Mouse (Mus musculus) layer of hippocampus, adult 11-12 months (tissue): ENCODE data around the gene Zfand3.

ENCODE experiments used
- DNase-seq: peaks from one replicate; pipeline ENCODE4 v3.0.0; 2022; ENCODE audit warnings: low spot score

Gene Zfand3

DNA sequence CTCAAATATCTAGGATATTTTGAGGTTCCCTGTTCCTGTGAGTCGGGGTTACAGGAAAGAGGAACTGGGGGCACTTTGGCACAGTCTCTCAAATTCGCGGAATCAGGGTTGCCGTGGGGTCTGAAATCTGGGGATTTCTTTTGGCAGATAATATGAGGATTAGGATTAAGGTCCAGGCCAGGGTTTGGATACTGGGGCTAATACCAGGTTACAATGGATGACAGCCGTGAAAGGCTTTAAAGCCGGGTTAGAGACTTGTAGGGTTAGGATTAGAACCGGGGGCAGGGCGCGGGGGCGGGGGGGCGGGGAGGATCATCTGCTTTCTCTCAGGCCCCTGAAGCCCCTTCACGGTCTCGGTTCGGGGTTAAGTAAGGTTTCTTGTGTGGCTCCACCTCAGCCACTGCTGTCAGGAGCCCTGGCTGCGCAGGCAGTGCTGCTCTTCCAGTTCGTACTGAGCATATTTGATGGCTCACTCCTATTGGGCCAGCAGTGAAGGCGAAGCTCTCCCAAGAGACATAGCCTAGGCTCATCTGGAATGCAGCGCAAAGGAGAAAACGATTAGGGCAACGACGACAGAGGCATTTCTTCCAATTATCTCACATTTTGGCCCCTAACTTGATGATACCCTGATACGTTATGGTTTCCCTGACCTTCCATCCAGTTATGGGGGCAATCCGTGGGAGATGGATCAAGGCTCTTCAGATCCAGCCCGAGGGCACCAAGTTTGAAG is 5.8 kb upstream of the Zfand3 start:
- no peak for DNase-seq

DNA sequence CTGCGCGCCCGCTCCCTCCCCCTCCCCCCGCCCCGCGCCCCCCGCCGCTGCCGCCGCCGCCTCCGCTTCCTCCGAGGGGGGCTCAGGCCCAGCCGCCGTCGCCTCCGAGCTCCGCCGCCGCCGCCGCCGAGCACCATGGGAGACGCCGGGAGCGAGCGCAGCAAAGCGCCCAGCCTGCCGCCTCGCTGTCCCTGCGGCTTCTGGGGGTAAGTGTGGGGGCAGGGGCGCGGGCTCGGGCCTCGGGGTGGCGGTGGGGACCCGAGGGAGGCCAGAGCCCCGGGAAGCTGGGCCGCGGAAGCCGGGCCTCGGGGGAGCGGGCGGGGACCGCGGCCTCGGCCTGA is 540 bp downstream of the Zfand3 start:
- DNase-seq, result no peak

DNA sequence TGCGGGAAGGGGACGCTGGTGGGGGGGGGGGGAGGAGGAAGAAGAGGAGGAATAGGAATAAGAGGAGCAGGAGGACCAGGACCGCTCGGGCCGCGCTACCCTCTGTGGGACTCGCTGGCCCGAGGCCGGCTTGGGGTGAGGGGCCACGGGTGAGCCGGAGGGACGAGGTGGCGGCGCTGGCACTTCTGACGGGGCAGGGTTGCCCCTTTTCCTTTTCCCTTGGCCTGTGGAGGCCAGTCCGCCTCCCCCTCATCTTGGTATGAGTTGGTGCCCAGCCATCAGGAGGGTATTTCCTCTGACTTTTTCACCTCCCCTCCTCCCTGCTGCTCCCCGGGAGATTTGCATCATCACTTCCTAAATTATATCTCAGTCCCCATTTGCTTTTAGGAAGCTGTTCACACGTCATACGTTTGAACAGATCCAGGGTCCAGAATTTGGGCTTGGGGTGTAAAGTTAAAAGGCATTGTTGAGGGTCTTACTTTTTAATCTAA is 963 bp downstream of the Zfand3 start:
- peak; percentile 27 for DNase-seq

DNA sequence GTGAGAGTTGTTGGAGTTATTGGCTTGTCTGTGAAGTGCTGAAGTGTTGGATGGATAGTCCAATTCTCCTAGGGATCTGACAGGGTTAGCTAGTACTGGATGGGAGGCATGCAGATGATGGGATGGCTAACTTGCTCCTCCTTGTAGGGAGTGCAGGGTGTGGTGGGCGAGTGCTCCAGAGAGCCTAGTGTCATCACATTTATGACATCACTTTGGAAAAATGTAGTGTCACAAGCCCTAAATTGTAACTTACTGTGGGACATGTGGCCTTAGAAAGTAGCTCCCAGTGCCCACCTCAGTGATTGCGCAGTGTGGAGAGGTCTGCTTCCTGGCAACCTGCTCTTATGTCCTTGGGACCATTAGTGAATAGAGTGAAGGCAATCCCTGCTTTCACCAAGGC is 2.3 kb downstream of the Zfand3 start:
- no peak for DNase-seq

DNA sequence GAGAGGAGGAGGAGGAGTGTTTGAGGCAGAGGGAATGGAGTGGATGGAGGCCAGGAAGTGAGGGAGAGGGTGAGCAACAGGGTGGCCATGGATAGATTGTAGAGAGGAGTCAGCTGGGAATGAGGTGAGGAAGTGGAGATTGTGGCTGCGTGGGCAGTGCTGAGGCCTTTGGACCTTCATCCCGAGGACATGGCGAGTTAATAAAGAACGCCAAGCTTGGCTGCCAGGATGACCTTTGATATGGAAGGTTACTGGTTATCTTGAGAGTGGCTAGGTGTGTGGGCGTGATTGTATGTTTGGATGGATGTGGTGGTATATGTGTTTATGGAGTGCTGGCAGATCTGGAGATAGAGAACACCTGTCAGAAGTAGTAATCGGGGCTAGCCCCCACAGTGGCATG is 3.4 kb downstream of the Zfand3 start:
- DNase-seq, result no peak

DNA sequence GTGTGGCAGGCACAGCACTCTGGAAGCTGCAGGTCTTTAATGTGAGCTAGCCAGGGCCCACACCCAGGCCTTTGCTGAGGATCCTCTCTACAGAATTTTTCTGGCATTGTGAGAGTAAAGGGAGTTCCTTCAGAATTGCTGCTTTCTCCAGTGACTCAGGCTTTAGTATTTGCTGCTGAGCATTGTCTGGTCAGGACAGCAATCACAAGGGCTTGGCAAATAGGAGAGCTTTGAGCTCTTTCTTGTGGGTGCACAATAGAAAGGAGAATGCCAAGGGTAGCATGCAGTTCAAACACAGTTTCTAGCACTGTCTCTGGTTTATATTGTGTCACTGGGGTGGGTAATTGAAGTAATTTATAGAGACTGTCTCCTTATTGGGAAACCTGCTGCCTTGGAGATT is 3.9 kb downstream of the Zfand3 start:
- no peak for DNase-seq

DNA sequence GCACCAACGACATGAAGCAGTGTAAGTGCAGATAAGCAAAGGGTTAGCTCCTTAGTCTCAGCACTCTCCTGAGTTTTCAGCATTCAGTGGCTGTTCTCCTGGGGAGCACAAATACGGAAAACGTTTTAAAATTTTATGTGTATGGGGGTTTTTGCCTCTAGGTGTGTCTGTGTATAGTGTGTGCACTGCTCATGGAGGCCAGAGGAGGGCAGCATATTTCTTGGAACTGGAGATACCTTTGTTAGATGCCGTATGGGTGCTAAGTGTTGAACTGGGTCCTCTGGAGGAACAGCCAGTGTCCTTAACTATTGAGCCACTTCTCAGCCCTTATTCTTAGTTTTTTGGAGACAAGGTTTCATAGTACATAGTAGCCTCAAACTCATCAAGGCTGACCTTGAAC is 10.1 kb downstream of the Zfand3 start:
- no peak for DNase-seq

DNA sequence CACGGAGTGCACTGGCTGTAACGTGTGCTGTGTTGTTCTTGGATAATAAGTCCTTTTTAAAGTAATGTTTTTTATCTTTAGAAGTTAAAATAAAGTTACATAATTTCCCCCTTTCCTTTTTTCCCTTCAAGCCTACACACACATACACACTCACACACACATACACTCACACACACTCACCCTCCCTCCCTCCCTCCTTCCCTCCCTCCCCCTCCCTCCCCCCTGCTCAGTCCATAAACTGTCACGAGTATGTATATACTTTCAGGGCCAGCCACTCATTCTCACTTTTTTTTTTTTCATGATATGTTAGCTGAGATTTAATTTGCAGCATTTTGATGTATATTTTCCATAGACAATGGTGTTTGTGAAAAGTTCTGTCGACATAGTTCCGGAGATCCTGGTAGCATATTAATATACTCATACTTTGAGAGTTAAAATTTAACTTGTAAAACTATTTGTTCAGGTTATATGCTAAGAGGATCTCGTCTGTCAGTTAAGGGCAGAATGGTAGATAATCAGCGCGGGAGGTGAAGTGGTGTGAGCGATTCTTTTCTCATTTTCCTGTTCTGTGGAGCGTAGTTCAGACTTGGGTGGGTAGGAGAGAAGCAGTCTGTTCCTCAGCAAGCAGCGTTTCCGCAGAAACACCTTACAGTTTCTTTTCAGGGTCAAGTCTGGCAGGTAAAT is 14.5 kb downstream of the Zfand3 start:
- no peak for DNase-seq

DNA sequence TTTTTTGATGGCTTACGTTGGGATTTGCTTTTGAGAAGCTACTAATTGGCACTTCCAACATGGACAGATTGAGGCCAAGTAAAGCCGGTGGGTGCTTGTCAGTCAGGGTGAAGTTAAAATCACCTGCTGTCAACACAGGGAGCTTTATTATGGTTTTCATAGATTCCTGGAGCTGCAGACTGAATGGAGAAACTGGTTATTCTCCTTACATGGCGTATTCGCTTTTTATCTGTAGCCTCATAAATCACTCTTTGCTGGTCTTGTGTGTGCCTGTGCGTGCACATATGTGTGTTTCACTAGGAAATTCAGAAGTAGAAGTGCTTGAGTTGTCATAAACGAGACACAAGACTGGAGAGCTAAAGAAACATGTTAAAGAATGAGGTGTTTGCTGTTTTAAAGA is 15.4 kb downstream of the Zfand3 start:
- no peak for DNase-seq

DNA sequence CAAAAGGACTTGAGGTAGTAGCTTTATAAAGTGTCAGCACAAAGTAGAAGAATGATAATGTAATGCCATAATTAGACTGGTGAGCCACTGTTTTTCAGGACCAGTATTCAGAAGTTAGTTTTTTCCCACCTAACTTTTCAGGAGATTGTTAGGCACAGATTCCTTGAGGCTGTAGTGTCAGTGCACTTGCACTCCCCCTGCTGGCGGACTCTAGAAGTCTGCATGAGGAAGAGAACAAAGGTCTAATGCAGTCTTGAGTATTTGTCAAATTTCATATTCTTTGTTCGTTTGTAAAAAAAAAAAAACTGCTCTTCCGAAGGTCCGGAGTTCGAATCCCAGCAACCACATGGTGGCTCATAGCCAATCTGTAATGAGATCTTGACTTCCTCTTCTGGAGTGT is 20.1 kb downstream of the Zfand3 start:
- peak; percentile 80 for DNase-seq

DNA sequence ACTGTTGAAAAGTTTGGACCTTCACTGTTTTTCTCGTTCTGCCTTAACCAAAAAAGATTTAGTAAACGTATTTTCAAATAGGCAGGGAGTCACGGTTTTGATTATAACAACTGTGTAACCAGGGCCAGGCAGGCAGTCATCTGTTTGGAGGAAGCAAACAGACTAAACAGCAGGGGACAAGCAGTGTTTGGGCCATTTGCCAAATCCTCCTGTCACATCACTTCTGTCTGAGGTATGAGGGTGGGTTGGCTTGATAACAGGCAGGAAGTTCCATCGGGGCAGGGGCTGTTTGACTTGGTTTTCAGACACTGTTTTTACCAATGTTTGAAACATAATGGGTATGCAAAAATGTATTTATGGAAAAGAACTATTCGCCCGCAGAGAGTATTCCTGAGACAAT is 22.1 kb downstream of the Zfand3 start:
- DNase-seq, result no peak

DNA sequence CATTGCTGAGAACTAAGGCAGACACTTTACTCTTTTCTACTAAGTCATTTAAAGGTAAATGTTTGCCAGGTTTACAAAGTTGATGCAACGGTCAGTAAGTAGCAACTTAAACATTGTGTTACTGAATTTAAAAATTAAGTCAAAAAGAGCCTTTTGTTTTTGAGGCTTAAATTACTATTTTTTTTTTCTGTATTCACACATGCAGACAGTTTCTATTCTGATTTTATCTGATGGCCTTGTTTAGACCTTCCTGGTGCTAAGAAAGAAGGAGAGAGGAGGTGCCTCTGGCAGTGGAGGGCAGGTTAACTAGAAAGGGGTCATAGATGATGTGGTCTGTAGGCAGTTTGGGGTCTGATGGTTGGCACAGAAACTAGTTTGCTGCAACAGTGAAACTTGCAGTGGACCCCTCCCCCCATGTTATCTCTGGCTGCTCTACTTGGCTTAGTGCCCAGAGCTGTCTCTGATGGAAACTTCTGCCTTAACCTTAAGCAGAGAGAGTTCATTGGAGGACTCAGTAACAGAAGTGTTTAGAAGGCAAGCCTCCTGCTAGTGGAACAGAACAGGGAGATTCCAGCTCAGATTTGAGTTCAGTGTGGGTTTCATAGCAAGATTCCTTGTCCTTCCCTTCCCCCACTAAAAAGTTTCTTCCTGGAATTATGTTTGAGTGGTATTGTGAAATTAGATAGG is 23.0 kb downstream of the Zfand3 start:
- DNase-seq, result peak; percentile 27

DNA sequence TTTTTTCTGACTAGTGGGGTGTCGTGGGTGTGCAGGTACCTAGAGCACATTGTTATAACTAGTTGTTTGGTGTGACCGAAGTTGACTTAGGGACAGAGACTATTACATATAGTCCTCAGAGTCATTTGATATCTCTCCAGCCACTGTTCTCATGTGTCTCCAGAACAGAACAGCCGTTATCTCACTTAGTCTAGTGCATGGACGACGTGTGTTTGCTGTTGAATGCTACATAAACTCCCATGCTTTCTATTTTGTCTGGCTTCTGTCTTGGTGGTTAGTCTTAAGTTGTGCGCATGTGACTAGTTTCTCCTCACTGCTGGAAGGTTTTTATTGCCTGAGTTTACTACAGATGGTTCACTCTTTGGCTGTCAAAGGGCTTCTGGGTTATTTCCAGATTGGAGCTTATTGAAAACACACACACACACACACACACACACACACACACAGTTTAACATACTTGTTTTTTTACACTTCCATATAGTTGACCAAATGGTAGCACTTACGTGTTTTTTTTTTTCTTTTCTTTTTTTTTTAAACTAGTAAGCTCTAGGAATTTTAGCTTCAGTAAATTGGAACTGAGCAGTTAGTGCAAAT is 25.2 kb downstream of the Zfand3 start:
- no peak for DNase-seq

DNA sequence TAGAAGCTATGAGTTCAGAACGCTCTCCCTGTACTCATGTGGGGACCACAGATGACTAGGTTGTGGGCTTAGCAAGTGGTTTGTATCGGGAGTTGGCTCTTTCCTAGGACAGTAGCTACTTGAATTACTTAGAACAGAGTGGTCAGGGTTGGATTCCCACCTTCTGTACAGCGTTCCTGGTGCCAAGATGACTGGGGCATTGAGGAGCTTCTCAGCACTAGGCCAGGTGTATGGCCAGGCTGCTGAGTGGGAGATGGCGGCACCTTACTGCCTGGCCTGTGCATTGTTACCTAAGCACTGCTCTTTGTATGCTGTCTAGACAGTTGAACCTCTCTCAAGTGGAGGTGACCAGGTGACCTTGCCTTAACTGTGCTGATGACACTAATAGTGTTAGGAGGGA is 28.3 kb downstream of the Zfand3 start:
- DNase-seq, result no peak

DNA sequence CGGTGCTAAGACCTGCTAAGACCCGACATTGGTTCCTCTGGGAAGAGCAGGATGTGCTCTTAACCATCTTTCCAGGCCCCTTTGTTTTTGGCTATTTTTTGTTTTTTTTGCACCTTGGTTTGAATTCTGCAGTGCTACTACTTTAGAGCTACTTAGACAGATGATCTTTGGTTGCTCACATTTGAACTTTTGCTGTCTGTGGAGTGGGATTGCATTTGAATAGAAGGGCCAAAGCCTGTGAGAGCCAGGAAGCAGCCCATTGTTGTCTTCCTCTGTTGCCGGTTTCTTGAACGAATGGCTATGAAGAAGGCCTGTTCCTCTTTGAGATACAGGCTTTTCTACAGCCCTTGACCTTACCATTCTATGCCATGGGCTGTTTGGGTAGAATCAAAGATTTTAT is 29.5 kb downstream of the Zfand3 start:
- no peak for DNase-seq

DNA sequence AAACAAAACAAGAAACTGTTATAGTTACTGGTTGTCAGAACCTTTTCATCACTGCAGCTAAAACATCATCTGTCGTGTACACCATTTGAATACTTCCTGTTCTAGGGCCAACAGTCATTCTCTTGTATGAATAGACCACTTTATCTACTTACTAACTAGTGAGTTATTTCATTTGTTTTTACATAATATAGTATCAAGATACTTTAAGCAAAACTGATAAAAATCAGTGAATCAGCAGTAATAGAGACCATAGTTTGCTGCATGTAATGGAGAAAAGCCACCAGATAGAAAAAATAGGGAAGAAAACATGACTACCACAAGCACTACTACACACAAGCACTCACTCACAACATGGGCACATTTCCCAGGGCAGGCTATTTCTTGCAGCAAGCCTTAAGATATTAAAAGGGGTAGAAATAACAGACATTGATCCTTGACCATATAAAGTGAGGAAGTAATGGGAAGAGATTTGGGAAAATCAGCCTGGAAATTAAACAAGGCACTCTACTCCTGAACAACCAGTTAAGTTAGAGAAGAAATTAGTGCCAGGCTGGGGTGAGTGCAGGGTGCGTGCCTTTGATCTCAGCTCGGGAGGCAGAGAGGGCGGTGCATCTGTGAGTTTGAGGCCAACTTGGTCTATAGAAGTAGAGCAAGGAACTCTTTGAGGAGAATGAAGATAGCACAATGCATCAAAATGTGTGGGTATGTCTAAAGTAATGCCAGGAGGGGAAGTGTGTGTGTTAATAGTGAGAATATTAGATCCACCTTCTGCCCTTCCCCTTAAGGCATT is 30.9 kb downstream of the Zfand3 start:
- no peak for DNase-seq

DNA sequence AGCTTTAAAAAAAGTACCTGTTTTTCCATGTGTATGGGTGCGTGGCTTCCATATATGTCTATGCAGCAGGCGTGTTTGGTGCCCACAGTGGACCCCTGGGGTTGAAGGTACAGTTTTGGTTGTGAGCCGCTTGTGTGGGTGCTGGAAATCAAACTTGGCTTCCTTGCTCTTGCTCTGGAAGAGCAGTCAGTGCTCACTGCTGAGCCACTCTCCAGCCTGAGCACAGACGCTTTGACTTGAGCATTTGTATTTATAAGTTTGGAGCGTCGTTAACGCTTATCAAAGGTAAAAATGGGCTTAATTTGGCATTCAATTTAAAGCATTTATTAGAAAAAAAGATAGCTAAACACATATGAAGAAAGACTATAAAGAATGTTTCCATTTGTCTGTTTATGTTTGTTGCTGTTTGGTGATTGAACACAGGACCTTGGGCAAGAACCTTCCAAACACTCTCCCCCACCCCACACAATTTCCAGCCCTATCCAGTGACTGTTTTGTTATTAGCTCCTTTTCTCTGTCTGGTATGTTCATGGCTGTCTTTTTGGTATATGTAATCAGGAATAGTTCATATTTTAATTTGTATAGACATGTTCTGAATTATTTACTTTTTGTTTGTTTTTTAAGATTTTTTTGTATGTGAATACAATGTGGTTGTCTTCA is 38.8 kb downstream of the Zfand3 start:
- DNase-seq, result no peak

DNA sequence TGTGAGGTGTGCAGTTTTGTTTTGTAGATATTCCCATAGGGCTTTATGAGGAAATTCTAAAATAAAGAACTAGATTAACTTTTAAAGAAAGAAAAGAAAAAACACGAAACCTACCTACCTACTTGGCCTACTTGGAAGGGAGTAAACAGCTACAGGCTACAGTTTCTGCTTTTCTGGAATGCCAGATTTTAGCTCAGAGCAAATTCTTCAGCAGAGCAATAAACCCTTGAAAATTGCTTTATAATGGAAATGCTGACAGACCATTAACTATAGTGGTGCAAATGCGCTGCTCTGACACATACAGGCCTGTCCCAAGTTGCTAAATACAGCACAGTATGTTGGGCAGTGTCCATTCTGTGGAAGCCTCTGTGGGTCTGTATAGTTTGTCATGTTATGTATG is 40.6 kb downstream of the Zfand3 start:
- no peak for DNase-seq

DNA sequence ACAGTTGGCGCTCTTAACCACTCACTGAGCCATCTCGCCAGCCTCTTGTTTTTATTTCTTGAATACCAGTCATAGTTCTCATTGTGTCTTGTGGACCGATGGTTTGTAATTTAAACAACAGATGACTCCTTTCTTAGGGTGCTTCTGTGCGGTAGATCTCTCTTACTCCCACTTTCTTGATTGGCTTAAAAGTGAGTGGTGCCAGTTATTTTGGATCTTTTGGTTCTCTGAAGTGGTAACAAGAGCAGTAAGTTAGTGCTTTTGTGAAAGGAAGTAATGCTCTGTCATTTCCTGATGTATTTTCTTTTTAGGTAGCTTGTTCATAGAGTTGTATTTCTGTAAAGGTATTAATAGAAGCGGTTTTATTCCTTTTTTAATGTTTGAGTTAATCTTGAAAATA is 42.1 kb downstream of the Zfand3 start:
- no peak for DNase-seq

DNA sequence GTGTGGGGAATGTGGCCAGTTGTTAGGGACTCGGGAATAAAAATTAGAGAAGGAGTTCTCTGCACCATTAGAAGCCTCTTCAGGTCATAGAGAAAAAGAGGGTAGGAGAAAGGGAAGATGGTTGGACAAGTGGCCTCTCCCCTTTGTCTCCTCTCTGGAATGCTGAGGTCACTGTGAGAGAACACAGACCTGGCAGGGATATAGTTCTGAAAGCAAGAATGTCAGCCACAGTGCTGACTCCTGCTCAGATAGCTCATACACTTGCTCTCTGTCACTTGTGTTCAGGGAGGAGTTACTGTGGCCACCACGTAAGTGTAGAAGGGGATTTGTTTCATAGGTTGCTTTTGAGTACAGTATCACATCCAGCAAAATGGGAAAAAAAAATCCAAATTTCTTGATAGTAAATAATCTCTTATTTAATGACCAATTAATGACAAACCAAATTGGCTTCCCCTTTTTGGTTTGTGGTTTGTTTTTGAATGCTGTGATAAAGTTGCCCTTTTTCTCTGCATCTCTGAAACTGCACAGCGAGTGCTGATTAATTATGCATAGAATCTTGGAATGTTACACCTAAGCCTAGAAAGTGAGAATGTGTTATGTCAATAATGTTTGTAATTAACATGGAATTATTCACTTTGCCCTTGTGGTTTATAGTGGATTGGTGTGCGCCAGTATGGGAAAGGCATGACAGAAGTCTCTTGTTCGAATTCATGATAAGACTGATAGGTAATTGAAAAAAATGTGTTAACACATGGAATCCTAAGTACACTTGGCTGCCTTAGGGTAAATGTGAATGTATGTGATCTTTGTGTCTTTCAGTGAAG is 47.2 kb downstream of the Zfand3 start:
- DNase-seq, result no peak

DNA sequence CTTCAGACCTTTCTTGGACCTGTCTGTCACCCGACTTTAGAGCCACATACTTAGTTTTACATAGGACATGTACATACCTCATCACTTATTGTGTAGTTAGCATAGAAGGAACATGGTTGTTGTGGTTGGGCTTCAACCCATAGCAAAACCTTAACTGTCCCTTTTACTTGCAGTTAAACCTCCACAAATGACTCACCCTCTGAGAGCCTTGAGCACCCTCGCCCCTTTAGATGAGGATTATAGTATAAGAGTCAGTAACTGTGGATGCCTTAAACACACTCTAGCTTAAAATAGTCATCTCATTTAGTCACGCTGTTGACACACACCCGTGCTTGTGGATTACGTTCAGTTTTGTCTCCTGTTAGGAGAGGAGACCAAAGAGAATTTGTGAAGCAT is 47.8 kb downstream of the Zfand3 start:
- no peak for DNase-seq
